Mouse (Mus musculus) monocyte, adult 2 months (primary cell): Measurements from ENCODE around the gene Mtap.

Experiments used
- DNase-seq, 2 experiments: peaks; one replicate each; pipeline ENCODE4 v3.0.0; 2022; ENCODE audit warnings: low spot score in 2 of 2, low read depth in 1 of 2

Mtap gene

DNA sequence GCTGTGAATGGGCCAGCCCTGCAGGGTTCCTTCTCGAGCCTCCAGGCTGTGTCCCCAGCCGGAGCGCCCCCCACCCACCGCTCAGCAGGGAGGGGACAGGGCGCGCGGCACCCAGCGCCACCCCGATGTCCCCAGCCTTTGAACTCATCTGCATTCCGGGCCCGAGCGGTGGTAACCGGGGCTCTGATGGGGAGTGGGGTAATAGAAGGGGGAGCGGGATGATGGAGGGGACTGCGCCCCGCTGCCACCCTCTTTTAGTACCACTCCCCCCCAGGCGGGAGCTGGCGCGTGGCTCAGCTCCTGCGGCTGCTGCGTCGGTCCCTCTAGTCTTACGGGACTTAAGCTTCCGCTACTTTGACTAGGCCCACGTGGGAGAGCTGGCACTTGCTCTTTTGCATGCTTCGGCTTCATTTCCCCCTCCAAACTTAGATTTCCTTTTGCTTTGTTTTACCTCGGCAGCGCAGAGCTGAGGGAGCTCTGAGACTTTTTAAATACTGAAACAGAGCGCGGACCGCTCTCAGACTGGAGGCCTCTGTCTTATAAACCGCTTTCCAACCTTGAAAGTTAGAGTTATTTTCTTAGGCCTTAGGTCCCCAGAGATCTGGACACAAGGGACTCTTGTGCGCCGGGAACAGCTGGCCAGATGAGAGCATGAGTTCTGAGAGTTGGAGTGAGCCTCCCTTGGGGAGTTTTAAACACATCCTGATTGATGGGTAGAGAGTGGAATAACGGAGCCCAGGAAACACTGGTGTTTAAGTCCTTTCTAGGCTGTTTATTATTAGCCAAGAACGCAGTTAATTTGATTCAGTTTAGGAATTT lies 829 bp downstream of the Mtap start:
- DNase-seq: no peak

DNA sequence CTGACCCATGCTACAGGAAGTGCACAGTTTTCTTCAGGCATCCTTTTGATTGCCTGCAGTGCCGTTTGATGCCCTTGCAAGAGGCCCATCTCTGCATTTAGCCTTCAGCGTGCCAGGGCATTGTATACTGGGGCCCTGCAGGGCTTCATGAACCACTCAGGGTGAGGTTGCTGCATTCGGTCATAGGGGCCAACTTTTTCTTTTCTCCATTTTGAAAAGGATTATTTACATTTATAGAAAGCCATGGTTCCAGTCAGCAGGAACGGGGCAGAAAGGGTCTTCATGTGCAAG lies 1.4 kb downstream of the Mtap start:
- DNase-seq: no peak

- no peak for DNase-seq
Observed at GRCm38 (mm10) chr4:89140832-89141231, 3.9 kb downstream of the Mtap start.

DNA sequence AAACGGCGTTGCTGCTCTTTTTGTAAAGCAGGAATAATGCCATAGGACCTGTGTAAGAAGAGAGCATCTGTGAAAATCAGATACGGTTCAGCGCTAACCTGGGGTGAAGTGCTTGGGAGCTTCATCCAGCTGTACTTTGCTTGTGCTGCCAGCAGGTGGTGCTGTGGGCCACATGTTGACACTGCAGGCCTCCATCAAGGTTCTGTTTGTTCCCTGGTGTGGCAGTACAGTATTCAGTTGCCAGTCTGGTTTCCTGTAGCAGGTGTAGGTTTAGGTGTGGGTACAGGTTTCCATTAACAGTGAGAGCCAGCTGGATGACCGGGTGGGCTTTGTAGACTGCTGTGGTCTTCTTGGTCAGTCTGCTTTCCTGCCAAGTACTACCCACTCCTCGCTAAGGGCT lies 8.5 kb downstream of the Mtap start:
- DNase-seq: peak in 1 of 2 experiments; percentile 46

DNA sequence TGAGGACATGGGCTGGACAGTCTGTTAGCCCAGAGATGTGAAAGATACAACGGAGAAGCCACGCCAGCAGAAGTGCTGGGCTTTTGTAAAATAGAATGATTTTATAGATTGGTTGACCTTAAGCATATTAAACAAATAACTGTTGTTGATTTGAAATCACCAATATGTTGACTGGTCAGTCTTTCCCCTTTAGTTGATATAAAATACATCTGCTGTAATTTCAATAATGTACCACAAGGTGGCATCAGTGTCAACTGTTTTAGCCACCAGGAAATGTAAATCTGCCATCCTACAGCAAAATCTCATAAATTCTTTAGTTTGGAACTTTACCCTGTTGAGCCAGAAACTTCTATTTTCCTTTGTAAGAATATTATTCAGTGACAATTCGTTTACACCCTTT lies 9.4 kb downstream of the Mtap start:
- DNase-seq: no peak

DNA sequence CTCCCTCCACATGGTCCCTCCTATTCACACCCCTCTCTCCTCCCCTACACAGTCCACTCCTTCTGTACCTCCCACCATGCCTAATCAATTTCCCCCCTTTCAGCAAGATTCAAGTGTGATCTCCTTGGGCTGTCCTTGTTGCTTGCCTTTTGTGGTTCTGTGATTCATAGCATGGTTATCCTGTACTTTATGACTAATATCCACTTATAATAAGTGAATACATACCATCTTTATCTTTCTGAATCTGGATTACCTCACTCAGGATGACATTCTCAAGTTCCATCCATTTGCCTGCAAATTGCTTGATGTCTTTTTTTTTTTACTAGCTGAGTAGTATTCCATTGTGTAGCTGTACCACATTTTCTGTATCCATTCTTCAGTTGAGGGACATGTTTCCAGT lies 12.3 kb downstream of the Mtap start:
- no peak for DNase-seq

DNA sequence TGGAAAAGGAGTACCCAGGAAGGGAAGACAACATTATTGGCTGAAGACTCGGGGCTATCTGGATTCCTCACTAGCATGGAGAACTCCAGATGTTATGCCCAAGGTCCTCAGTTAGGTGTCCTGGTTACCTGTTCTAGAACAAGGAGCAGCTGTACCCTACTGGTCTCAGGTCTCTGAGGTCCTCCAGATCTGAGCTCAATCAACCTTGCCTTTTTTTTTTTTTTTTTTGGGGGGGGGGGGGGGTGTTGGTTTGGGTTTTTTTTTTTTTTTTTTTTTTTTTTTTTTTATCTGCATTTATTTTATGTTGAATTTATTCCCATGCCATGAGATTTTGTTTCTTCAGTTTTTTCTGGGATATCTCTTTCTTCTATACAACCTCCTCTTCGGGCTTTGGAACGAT lies 24.5 kb downstream of the Mtap start:
- DNase-seq: no peak

DNA sequence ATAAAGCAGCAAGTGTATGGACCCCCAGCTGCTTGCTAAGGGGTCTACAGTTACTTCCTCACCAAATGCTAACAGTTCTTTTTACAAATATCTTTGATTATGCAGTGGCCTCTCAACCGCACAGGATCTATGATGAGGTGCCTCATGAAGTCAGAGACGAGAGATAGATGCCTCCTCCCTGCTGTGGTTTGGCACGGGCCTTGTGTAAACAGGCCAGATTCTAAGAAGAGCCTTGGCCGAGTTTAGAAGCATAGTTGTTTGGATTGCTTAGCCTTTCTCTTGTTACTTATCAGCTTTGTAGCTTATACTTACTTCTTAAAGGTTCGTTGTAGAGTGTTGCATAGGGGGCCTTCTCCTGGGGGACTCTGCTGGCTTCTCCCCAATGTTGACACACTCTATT lies 25.6 kb downstream of the Mtap start:
- no peak for DNase-seq

- no peak for DNase-seq
Observed at GRCm38 (mm10) chr4:89163613-89164012, 26.7 kb downstream of the Mtap start.

DNA sequence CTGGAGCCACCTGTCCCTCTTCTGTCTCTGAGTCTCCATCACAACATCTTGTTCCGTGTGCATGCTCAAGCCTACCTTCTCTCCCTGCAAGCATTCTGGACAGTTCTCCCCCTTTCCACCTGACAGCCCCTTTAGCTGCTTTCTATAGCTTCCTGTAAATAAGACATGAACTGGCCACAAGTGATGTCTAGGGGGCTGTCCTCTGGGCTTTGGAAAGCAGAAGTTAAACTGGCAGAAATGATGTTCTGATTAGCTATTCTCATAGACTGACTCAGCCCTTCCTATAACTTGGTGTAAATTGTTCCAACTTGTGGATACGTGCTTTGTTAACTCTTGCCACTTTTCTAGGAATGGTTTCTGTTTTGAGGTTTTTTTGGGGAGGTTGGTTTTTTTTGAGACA lies 27.8 kb downstream of the Mtap start:
- DNase-seq: no peak

DNA sequence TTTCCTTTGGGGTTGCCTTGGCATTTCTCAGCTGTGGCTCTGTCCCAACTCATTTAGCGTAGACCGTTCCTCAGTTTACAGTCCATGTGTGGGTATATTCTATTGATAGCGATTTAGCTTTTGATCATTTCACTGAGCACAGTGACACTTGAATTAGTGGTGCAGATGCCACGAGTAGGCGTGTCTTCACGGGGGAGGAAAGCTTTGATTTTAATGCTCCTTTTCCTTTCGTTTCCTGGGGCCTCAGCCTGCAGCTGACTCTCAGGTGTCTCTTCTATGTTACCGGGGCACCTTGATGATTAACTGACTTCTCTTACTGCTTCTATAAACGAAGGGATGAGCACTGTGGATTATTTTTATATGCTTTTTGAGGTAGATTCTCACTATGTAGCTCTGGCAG lies 32.0 kb downstream of the Mtap start:
- DNase-seq: no peak

GRCm38 (mm10) chr4:89169739-89170138 lies 32.8 kb downstream of the Mtap start:
- DNase-seq: no peak

DNA sequence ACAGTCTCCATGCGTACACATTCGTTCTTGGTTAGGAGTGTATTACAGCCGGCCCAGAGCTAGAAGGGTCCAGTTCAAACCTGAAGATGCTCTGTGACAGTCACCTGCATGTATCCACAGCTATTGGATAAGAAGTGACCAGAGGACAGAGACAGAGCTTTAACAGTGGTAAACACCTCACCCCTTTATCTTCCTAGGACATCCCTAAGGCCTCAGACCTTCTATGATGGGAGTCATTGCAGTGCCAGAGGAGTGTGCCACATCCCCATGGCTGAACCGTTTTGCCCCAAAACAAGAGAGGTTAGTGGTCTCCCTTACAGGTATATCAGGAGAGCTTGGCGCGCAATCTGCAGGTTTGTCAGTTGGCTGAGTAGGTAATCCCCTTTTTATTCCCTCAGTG lies 34.0 kb downstream of the Mtap start:
- no peak for DNase-seq

DNA sequence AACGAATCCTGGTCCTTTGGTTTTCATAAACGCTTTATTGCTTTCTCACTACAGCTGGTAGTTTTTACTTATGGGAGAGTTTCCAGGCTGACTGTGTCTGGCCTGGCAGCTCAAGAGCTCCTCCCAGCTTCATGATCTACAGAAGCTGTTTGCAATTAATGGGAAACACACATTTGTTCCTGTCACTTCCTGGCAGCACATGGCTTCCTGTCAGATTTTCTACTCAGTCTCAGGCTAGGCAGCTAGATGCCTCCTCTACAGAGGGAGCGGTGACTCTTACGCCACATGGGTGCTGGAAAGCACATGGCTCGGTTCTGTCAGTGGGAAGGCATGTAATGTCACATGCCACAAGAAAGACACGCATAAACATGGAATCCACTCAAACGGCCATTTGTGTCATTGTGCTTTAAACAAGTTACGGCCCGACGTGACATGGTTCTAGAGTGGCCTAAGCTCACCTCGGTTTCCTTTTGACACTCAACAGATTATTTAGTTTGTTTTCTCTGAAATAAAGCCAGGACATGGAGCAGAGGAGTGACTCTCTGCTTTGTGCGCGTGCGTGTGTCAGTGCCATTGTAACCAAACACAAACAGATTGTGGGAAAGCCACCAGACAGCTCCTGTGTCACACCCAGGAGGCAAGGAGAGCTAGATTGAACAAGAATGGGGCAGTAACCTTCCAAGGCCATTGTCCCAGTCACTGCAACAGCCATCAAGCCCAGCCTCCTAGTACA lies 36.1 kb downstream of the Mtap start:
- no peak for DNase-seq

DNA sequence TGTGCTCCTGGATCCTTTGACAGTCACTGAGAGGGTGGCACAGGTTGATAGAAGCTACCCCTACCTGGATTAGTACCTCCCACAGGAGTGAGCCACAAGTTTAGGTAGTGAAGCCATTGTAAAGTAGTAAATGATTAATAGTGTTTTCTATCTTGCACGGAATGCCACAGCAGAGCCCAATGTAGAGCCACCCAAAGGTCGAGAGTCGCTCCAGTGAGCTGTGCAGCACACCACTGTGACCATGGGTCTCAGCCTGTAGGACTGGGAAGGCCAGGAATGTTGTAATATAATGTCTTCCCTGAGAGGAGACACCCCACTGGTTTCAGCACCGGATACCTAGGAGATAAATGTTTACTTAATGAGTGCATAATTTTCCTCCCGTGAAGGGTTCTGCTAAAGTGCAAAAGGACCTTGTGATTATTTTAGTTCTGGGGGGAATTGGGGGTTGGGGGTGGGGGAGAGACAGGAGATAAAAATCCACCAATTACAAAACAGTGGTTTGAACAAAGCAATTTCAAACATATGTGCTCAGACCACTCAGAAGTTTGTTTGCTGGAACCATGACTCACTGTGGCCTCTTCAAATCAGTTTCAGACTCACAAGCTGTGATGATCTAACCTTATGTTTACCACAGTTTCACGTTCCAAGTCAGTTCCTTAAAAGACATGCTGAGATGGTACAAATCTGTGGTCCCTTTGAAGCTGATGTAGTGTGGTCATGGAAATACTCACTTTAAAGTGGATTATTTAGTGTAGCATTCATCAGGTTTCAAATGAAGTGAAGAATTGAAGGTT lies 40.8 kb downstream of the Mtap start:
- no peak for DNase-seq

DNA sequence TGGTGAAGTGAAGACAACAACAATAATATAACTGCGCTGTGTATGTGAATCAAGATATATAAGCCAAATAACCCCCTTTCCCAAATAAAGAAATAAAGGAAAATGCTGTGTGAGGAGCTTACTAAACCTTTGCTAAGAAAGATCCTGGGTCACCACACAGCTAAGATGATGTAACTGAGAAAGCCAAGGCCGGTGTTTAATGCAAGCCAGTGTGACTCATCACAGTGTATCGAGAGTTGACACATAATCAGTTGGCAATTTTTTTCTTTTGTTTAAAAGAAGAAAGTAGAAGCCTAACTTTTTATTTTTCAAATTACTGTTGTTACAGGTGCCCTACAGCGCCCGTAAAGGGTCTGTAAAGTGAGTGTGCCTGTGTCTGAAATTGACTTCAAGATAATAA lies 43.2 kb downstream of the Mtap start:
- DNase-seq: no peak

- DNase-seq: no peak
Observed at GRCm38 (mm10) chr4:89181656-89182055, 44.7 kb downstream of the Mtap start.

DNA sequence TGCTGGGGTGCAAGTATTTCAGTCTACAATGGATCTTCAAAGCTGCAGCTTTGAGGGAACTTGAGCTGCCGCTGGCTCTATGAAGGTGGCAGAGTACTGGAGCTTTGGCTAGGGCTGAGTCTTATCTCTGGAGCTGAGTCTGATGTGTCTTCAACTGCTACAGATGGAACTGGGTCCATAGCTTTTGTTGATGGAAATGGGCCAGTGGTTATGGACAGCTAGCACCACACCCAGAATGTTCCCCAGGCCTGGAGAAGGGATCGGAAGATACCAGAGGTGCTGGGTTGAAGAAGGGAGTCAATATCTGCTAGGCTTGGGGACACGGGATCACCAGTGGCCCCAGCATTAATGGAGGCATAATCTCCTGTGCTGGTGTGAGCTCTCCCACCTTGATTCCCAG lies 45.6 kb downstream of the Mtap start:
- no peak for DNase-seq

DNA sequence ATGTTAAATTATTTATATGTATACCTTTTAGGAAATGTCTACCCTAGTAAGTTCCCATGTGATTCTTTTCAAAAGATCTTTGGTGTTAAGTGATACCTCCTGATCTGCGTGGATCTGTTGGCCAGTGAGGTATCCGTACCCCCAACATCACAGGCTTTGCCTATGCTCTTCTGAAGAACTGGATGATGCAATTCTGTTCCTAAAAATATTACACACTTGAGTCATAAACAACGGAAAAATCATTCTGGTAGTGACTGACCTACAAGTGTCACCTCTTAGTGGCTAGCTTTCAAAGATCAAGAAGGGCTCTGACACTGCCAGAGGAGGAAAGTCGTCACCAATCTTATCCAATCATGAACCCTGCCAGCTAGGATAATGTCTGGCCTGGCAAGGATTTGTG lies 58.6 kb downstream of the Mtap start:
- DNase-seq: no peak

- DNase-seq: no peak
Observed at GRCm38 (mm10) chr4:89197128-89197527, 60.2 kb downstream of the Mtap start.

DNA sequence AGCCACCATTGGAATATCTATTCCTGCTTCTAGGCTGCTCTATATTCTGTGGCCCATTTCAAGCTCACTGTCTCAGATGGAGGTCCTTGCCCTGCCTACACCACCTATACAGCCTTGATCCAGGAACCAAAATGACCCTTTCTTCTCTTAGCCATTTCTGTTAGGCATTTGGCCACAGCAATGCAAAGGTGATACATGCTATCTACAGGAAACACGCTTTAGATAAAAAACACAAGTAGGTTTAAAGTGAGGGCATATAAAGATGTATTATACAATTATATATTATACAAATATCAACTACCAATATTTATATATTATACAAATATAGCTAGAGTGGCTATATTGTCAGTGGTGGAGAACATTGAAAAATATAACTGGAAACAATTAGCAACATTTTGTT lies 63.9 kb downstream of the Mtap start:
- no peak for DNase-seq

- DNase-seq: no peak
Observed at GRCm38 (mm10) chr4:89209310-89209709, 72.4 kb downstream of the Mtap start.
